Mouse (Mus musculus) heart, embryonic 16.5 days (tissue): ENCODE results near the gene Gdnf. TPM values are rescaled to one million over a fixed set of nuclear protein-coding genes. Genes with fewer than 3 reads are reported as not detected.

Experiments
- ATAC-seq: fragments of 200-750 bp; cut with Nextera tagmentation; replicated peaks from 2 replicates; pipeline ENCODE4 v1.8.0; 2017; ENCODE audit warnings: moderate number of reproducible peaks; ENCODE audit not compliant: insufficient read depth, low FRiP score; ENCODE audit errors: extremely low read depth
- H3K27ac ChIP-seq: fragments of 300-500 bp; sonication (generic); 2 replicates; pipeline ENCODE4 v1.5.1; 2014; ENCODE audit warnings: mild to moderate bottlenecking, low read length, control low read depth, moderate library complexity
- H3K27me3 ChIP-seq: fragments of 300-500 bp; sonication (generic); 2 replicates; pipeline ENCODE4 v1.6.1; 2014; ENCODE audit warnings: low read length, mixed read lengths; ENCODE audit not compliant: control insufficient read depth, insufficient read depth
- H3K36me3 ChIP-seq: fragments of 300-500 bp; sonication (generic); 2 replicates; pipeline ENCODE4 v1.6.1; 2014; ENCODE audit not compliant: control insufficient read depth, insufficient read depth
- H3K4me1 ChIP-seq: fragments of 300-500 bp; sonication (generic); 2 replicates; pipeline ENCODE4 v1.6.1; 2014; ENCODE audit warnings: low read length, mixed read lengths; ENCODE audit not compliant: control insufficient read depth, insufficient read depth
- H3K4me2 ChIP-seq: fragments of 300-500 bp; sonication (generic); 2 replicates; pipeline ENCODE4 v1.6.1; 2014; ENCODE audit warnings: low read depth, mild to moderate bottlenecking, control low read depth, low read length
- H3K4me3 ChIP-seq: fragments of 300-500 bp; sonication (generic); 2 replicates; pipeline ENCODE4 v1.5.1; 2014; ENCODE audit warnings: mild to moderate bottlenecking, control low read depth, low read length
- H3K9ac ChIP-seq: fragments of 300-500 bp; sonication (generic); 2 replicates; pipeline ENCODE4 v1.6.1; 2014; ENCODE audit warnings: low read length, control low read depth
- H3K9me3 ChIP-seq: fragments of 300-500 bp; sonication (generic); replicated peaks from 2 replicates; pipeline ENCODE4 v1.6.1; 2016; ENCODE audit warnings: low read length; ENCODE audit not compliant: control insufficient read depth
- WGBS: fragments of 180-500 bp; shearing (Covaris S2); extraction: QIAGEN DNeasy Blood & Tissue Kit; methylation state at CpG from one replicate; pipeline ENCODE4 v1.1.7; 2014; 5-methylcytosine and 5-hydroxymethylcytosine counted together
- polyA plus RNA-seq: library from polyadenylated mRNA; unstranded; fragments of >200 nt; fragmentation: Nextera tagmentation; extraction: Ambion mirVana; gene quantifications from 2 replicates; pipeline ENCODE4 v1.2.1, GENCODE M21; 2015

Gene Gdnf
- polyA plus RNA-seq, 1 experiment from 2014 or later, result 0.14 TPM

DNA sequence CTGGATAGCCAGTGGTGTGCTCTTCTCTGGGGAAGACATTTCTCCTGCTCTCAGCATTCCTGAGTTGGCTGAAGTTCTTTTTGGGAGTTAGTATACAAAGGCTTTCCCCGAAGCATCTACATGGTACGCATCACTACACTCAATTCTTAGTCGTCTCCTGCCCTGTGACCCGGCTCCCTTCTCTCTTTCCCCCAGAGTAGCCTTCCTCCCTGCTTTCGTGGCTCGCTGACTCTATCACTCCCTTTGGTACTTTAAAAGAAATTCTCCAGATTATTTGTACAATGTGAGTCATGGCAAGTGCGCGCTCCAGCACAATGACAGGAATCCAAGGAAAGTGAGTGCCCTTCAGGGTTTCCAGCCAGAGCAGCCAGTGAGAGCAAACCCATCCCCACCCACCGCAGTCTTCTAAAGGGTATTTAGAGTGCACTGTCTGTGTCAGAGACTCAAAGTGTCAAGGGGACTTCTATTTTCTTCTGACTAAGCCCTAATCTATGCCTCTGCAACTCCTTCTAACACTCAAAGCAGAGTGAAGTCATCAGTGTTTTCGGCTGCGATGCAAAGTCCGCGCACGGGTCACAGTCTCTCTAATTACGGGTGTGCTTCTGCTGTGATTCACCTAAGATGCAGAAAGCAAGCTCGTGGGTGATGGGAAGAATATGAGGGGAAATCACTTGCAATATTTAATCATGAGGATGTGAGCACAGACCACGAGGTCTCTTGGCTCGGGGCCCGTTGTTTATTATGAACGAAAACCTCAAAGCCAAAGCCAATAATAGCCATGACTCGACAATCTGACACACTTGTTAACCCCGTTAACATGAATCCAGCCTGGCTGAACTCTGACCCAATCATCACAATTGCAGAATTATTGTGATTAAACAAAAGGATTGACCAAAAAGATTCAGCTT lies 67.2 kb downstream of the Gdnf start:
- no peak for ATAC-seq
- no peak overlapping the region for H3K4me3 ChIP-seq
- H3K27me3 ChIP-seq, result no peaks in the 10 kb centered on the region
- H3K9me3 ChIP-seq, result no peaks in the 10 kb centered on the region
- no peak overlapping the region for H3K27ac ChIP-seq
- 51% methylated on average over 22 of the region's 22 CpGs for WGBS
- H3K36me3 ChIP-seq, result peaks cover 4% of the 10 kb centered on the region; the same call in 1 of the 2 replicates
- peak overlapping the region; percentile 17 for H3K4me2 ChIP-seq
- 0 out of 2 replicates have a peak, but pooled peaks cover 4% of the 10 kb centered on the region for H3K4me1 ChIP-seq
- no peak overlapping the region for H3K9ac ChIP-seq

- no peaks in the 10 kb centered on the region for H3K9me3 ChIP-seq
- H3K4me3 ChIP-seq, result no peak overlapping the region
- no peak overlapping the region for H3K27ac ChIP-seq
- H3K27me3 ChIP-seq, result no peaks in the 10 kb centered on the region
- no peak overlapping the region for H3K4me2 ChIP-seq
- peaks cover 4% of the 10 kb centered on the region; the same call in 1 of the 2 replicates for H3K36me3 ChIP-seq
- WGBS, result 90% methylated on average over 10 of the region's 10 CpGs
- 0 out of 2 replicates have a peak, but pooled peaks cover 4% of the 10 kb centered on the region for H3K4me1 ChIP-seq
- H3K9ac ChIP-seq, result no peak overlapping the region
- no peak for ATAC-seq
These were observed 68.2 kb downstream of the Gdnf start for GRCm38 (mm10) chr15:7878861-7879260.

DNA sequence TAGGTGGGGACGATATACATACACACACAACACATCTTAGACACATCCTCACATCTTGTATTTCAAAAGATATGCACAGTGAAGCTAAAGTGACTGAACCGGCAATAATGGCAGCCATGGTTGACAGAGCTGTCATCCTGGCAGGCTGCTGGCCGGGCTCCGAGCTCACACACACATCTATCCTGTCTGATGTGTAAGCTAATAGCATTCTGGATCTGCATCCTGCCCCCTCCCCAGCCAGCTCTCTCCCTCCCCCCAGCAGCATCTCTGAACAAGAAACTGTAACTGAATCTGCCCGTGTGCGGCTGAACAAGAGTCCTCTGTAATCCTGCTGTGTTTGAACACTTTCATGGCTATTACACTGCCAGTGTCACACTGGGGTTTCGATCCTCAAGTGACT lies 69.3 kb downstream of the Gdnf start:
- no peak for ATAC-seq
- Histone ChIP-seq H3K36me3 (peaks cover 7% of the 10 kb centered on the region; the same call in 1 of the 2 replicates), H3K9ac (no peak overlapping the region), H3K4me2 (no peak overlapping the region), H3K4me1 (0 out of 2 replicates have a peak, but pooled peaks cover 4% of the 10 kb centered on the region), H3K27me3 (no peaks in the 10 kb centered on the region), H3K9me3 (no peaks in the 10 kb centered on the region), H3K4me3 (no peak overlapping the region), H3K27ac (no peak overlapping the region)
- WGBS, result 81% methylated on average over 7 of the region's 7 CpGs

DNA sequence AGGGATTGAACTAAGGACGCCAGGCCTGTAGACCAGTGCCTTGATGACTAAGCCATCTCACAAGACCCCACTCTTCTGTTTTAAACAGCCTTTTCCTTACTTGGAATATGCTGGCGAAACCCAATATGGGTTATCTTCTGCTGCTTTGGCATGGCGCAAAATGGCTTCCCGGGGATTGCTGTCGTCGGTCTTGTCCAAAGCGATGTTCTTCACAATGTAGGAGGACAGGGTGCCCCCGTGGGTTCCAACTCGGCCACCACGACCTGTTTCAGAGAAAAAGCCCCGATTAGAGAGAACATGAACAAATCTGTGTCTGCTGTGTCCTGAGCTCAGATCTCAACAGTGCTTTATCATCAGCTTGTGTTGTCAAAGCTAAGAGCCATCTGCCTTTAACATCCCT lies 73.5 kb downstream of the Gdnf start:
- Histone ChIP-seq H3K9ac (no peak overlapping the region), H3K4me1 (no peaks in the 10 kb centered on the region), H3K36me3 (peaks cover 7% of the 10 kb centered on the region; the same call in 1 of the 2 replicates), H3K9me3 (no peaks in the 10 kb centered on the region), H3K4me2 (no peak overlapping the region), H3K27me3 (no peaks in the 10 kb centered on the region), H3K27ac (no peak overlapping the region), H3K4me3 (no peak overlapping the region)
- 87% methylated on average over 11 of the region's 11 CpGs for WGBS
- no peak for ATAC-seq

DNA sequence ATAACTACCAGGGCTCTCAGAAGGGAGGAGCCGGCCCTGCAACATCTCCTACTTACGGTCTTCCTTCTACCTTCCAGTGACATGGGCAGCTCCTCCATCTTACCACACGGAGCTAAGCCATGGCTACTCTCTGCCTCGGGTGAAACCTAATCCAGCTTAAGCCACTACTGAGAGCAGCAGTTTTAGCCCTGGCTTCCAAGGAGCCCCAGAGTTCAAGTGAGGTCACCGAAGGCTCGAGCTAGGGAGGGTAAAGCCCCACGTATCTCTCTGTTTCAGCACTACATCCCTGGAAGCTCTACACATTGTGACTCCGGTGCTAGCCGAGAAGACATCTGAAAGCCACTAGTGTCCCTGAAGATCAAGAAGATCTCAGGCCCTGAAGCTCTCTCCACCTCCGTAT lies 74.5 kb downstream of the Gdnf start:
- H3K4me1 ChIP-seq, result no peaks in the 10 kb centered on the region

GRCm38 (mm10) chr15:7886591-7886990 lies 75.9 kb downstream of the Gdnf start:
- Histone ChIP-seq H3K27me3 (no peaks in the 10 kb centered on the region), H3K36me3 (peaks cover 7% of the 10 kb centered on the region; the same call in 1 of the 2 replicates), H3K27ac (no peak overlapping the region), H3K4me2 (no peak overlapping the region), H3K4me1 (peaks cover 2% of the 10 kb centered on the region), H3K9ac (no peak overlapping the region), H3K9me3 (no peaks in the 10 kb centered on the region), H3K4me3 (no peak overlapping the region)
- no peak for ATAC-seq
- whole genome bisulfite sequencing, result 72% methylated on average over 8 of the region's 8 CpGs

More for the DNA sequence above, 74.5 kb downstream of the Gdnf start:
- Histone ChIP-seq H3K9ac (no peak overlapping the region), H3K27ac (no peak overlapping the region), H3K27me3 (no peaks in the 10 kb centered on the region), H3K4me3 (no peak overlapping the region), H3K36me3 (peaks cover 7% of the 10 kb centered on the region; the same call in 1 of the 2 replicates), H3K4me2 (no peak overlapping the region), H3K9me3 (no peaks in the 10 kb centered on the region)
- no peak for ATAC-seq
- WGBS, result 66% methylated on average over 10 of the region's 10 CpGs
